Mouse (Mus musculus) CH12.LX (cell line): Measurements from ENCODE around the gene Slc5a10. TPM values are rescaled to one million over a fixed set of nuclear protein-coding genes. Genes with fewer than 3 reads are reported as not detected.
"Not testable (repeated sequence)": the region's sequence is repeated elsewhere in the genome, so short reads cannot be mapped to it uniquely, and the experiment has no call there.

ENCODE experiments used
- DNase-seq: peaks from one replicate; pipeline ENCODE4 v3.0.0-alpha.2; 2013; ENCODE audit errors: extremely low read depth
- H3K27ac ChIP-seq: 2 replicates; pipeline ENCODE4 v1.5.1; 2012; ENCODE audit warnings: low read depth, mild to moderate bottlenecking, control low read depth, moderate library complexity; ENCODE audit not compliant: insufficient read depth
- H3K27me3 ChIP-seq: replicated peaks from 2 replicates; pipeline ENCODE3; 2012; ENCODE audit warnings: inconsistent platforms
- H3K36me3 ChIP-seq, 2 experiments: replicated peaks in 1 of 2; 2 replicates each; pipeline versions ENCODE3 to v1.6.1; 2012; ENCODE audit warnings: inconsistent platforms in 1 of 2, low read length in 1 of 2, mild to moderate bottlenecking in 1 of 2, mixed read lengths in 1 of 2, moderate library complexity in 1 of 2; ENCODE audit not compliant: control insufficient read depth in 1 of 2, insufficient read depth in 1 of 2
- H3K4me1 ChIP-seq, 2 experiments: 2 replicates each; pipeline ENCODE4 v1.6.1; 2012; ENCODE audit warnings: inconsistent platforms in 1 of 2, moderate library complexity in 1 of 2; ENCODE audit not compliant: insufficient read depth in 2 of 2, control insufficient read depth in 1 of 2
- H3K4me2 ChIP-seq: 2 replicates; pipeline ENCODE4 v1.6.1; 2012; ENCODE audit warnings: low read depth, mild to moderate bottlenecking, control low read depth; ENCODE audit not compliant: poor library complexity, insufficient read depth, severe bottlenecking
- H3K4me3 ChIP-seq, 3 experiments: fragments of 150-350 bp in 1 of 3; sonication (generic) in 1 of 3; replicated peaks in 1 of 3; 2 replicates each; pipeline versions ENCODE3 to v1.5.1; 2011 to 2012; ENCODE audit warnings: low read depth in 2 of 3, low read length in 2 of 3, mild to moderate bottlenecking in 2 of 3, moderate library complexity in 2 of 3, control low read depth in 1 of 3, improper control_type of control experiment in 1 of 3, inconsistent platforms in 1 of 3, mixed read lengths in 1 of 3; ENCODE audit not compliant: poor library complexity in 1 of 3
- H3K79me2 ChIP-seq: replicated peaks from 2 replicates; pipeline ENCODE4 v1.6.1; 2012; ENCODE audit warnings: mild to moderate bottlenecking, moderate library complexity; ENCODE audit not compliant: control insufficient read depth, poor library complexity, insufficient read depth, severe bottlenecking; ENCODE audit errors: extremely low read depth
- H3K9ac ChIP-seq: 2 replicates; pipeline ENCODE4 v1.6.1; 2012; ENCODE audit warnings: low read depth, mild to moderate bottlenecking, control low read depth, moderate library complexity; ENCODE audit not compliant: insufficient read depth
- H3K9me3 ChIP-seq: replicated peaks from 2 replicates; pipeline ENCODE3; 2012; ENCODE audit warnings: low read length, inconsistent platforms, mixed read lengths
- CTCF ChIP-seq, 2 experiments: IDR thresholded peaks in 1 of 2; conservative IDR thresholded peaks in 1 of 2; 2 replicates each; pipeline ENCODE4 v1.5.1; 2011 to 2012; ENCODE audit warnings: low read depth in 2 of 2, low read length in 2 of 2, improper control_type of control experiment in 1 of 2, inconsistent platforms in 1 of 2, mild to moderate bottlenecking in 1 of 2, moderate library complexity in 1 of 2
- E2F4 ChIP-seq: IDR thresholded peaks from 2 replicates; pipeline ENCODE4 v1.6.1; 2011; ENCODE audit warnings: low read depth, low read length, improper control_type of control experiment; ENCODE audit not compliant: insufficient replicate concordance
- EP300 ChIP-seq: IDR thresholded peaks from 2 replicates; pipeline ENCODE4 v1.6.1; 2011; ENCODE audit warnings: low read length, improper control_type of control experiment
- ETS1 ChIP-seq: conservative IDR thresholded peaks from 2 replicates; pipeline ENCODE4 v1.6.1; 2012; ENCODE audit warnings: low read depth, mild to moderate bottlenecking, inconsistent platforms, low read length, improper control_type of control experiment, moderate library complexity
- IRF4 ChIP-seq: IDR thresholded peaks from 2 replicates; pipeline ENCODE4 v1.6.1; 2014; ENCODE audit warnings: low read depth, mild to moderate bottlenecking, inconsistent platforms, low read length, improper control_type of control experiment
- JUND ChIP-seq: conservative IDR thresholded peaks from 2 replicates; pipeline ENCODE4 v1.6.1; 2011; ENCODE audit warnings: low read depth, low read length, improper control_type of control experiment
- MAX ChIP-seq: IDR thresholded peaks from 2 replicates; pipeline ENCODE4 v1.6.1; 2011; ENCODE audit warnings: low read length, improper control_type of control experiment
- MEF2A ChIP-seq: IDR thresholded peaks from 2 replicates; pipeline ENCODE4 v1.6.1; 2014; ENCODE audit warnings: low read depth, mild to moderate bottlenecking, inconsistent platforms, low read length, improper control_type of control experiment, borderline replicate concordance
- MXI1 ChIP-seq: IDR thresholded peaks from 2 replicates; pipeline ENCODE4 v1.6.1; 2011; ENCODE audit warnings: mild to moderate bottlenecking, low read depth, low read length, improper control_type of control experiment
- MYC ChIP-seq: IDR thresholded peaks from 2 replicates; pipeline ENCODE4 v1.6.1; 2011; ENCODE audit warnings: low read depth, mild to moderate bottlenecking, improper control_type of control experiment, low read length
- NRF1 ChIP-seq: IDR thresholded peaks from 2 replicates; pipeline ENCODE4 v1.6.1; 2014; ENCODE audit warnings: low read depth, mild to moderate bottlenecking, inconsistent platforms, low read length, improper control_type of control experiment, moderate library complexity
- POLR2A ChIP-seq: IDR thresholded peaks from 2 replicates; pipeline ENCODE4 v1.6.1; 2011; ENCODE audit warnings: low read depth, mild to moderate bottlenecking, improper control_type of control experiment, low read length
- POLR2AphosphoS2 ChIP-seq: IDR thresholded peaks from 2 replicates; pipeline ENCODE4 v1.6.1; 2011; ENCODE audit warnings: low read depth, low read length, improper control_type of control experiment
- RAD21 ChIP-seq: IDR thresholded peaks from 2 replicates; pipeline ENCODE4 v1.6.1; 2011; ENCODE audit warnings: low read depth, mild to moderate bottlenecking, low read length, improper control_type of control experiment, moderate library complexity
- RCOR1 ChIP-seq: conservative IDR thresholded peaks from 2 replicates; pipeline ENCODE4 v1.6.1; 2012; ENCODE audit warnings: low read depth, mild to moderate bottlenecking, inconsistent platforms, low read length, improper control_type of control experiment
- SMC3 ChIP-seq: IDR thresholded peaks from 2 replicates; pipeline ENCODE4 v1.6.1; 2011; ENCODE audit warnings: low read depth, low read length, improper control_type of control experiment
- TBP ChIP-seq: conservative IDR thresholded peaks from 2 replicates; pipeline ENCODE4 v1.6.1; 2011; ENCODE audit warnings: low read depth, low read length, improper control_type of control experiment
- UBTF ChIP-seq: IDR thresholded peaks from 2 replicates; pipeline ENCODE4 v1.6.1; 2012; ENCODE audit warnings: low read depth, mild to moderate bottlenecking, inconsistent platforms, low read length, improper control_type of control experiment, moderate library complexity
- USF1 ChIP-seq: IDR thresholded peaks from 2 replicates; pipeline ENCODE4 v1.6.1; 2014; ENCODE audit warnings: low read depth, mild to moderate bottlenecking, inconsistent platforms, low read length, improper control_type of control experiment
- USF2 ChIP-seq: conservative IDR thresholded peaks from 2 replicates; pipeline ENCODE4 v1.6.1; 2011; ENCODE audit warnings: low read depth, low read length, improper control_type of control experiment
- ZMIZ1 ChIP-seq: IDR thresholded peaks from 2 replicates; pipeline ENCODE4 v1.6.1; 2012; ENCODE audit warnings: low read depth, mild to moderate bottlenecking, inconsistent platforms, low read length, improper control_type of control experiment
- dilution Hi-C: fragments of 300-500 bp; cut with MboI; formaldehyde crosslinking; loops from 2 replicates; pipeline ENCODE4 v1.14.3; 2020; ENCODE audit warnings: low sequenced_read_pairs; ENCODE audit not compliant: extremely low pct_unique_long_range_greater_than_20kb, extremely low pct_ligation_motif_present
- in situ Hi-C: fragments of 300-500 bp; cut with MboI; formaldehyde crosslinking; loops from 3 replicates; pipeline ENCODE4 v1.14.3; 2019; ENCODE audit warnings: low sequenced_read_pairs, low pct_ligation_motif_present, low pct_unique_long_range_greater_than_20kb, mixed read lengths
- polyA plus RNA-seq: library from polyadenylated mRNA; unstranded; fragments of >175 nt; gene quantifications from 2 replicates; pipeline ENCODE4 v1.2.1, GENCODE M21; 2012; ENCODE audit warnings: low read depth; ENCODE audit not compliant: insufficient read length
- total RNA-seq, 2 experiments: library from RNA; depleted of rRNA; stranded (reverse); fragments of 300-350 nt in 1 of 2; fragments of >200 nt in 1 of 2; gene quantifications; 2 replicates each; pipeline ENCODE4 v1.2.3; 2012 to 2014

Slc5a10 gene
- total and polyA plus RNA-seq, 3 experiments, result 0.70 to 1.6 (median 1.4) TPM

- peak; percentile 61 for TF ChIP-seq IRF4
- peak; percentile 89 for TF ChIP-seq MAX
- TF ChIP-seq RAD21, result no peak
- peak; percentile 57 for TF ChIP-seq MYC
- TF ChIP-seq TBP, result no peak; the same call in 1 of the 2 replicates
- no peak for TF ChIP-seq CTCF (conservative IDR thresholded peaks at IDR 0.05 in 1 of 2, IDR thresholded peaks at IDR 0.05 in 1 of 2; ENCODE audit: low read depth in 2 of 2, low read length in 2 of 2)
- peak; percentile 31; the same call in 1 of the 2 replicates for TF ChIP-seq USF1
- TF ChIP-seq JUND, result 0 out of 2 replicates have a peak, but pooled peaks have one; percentile 16
- peak; percentile 61; the same call in 1 of the 2 replicates for TF ChIP-seq POLR2AphosphoS2
- TF ChIP-seq NRF1, result no peak
- 0 out of 2 replicates have a peak, but pooled peaks have one; percentile 58 for TF ChIP-seq ZMIZ1
- TF ChIP-seq EP300, result peak; percentile 31; the same call in 1 of the 2 replicates
- TF ChIP-seq ETS1, result peak; percentile 66
- TF ChIP-seq, all 38 proteins: peak for 22
These were observed 81.7 kb downstream of the Slc5a10 start (continued) for GRCm38 (mm10) chr11:61638764-61639536.

GRCm38 (mm10) chr11:61637856-61638255, 82.8 kb downstream of the Slc5a10 start:
- peaks cover 8% of the 10 kb centered on the region for H3K9me3 ChIP-seq
- H3K4me3 ChIP-seq, result no peak overlapping the region
- peaks cover 33 to 60% of the 10 kb centered on the region in 2 experiments for H3K4me1 ChIP-seq
- H3K4me2 ChIP-seq, result no peak overlapping the region
- H3K9ac ChIP-seq, result no peak overlapping the region
- H3K36me3 ChIP-seq, result no peaks in the 10 kb centered on the region
- dilution Hi-C loops, result no loop called here
- TF ChIP-seq USF2 (no peak), RCOR1 (no peak), E2F4 (no peak), IRF4 (no peak), MEF2A (no peak)
- no peaks in the 10 kb centered on the region for H3K79me2 ChIP-seq
- H3K27ac ChIP-seq, result no peak overlapping the region
- H3K27me3 ChIP-seq, result no peaks in the 10 kb centered on the region
- in situ Hi-C loops, result no loop called here
- no peak for DNase-seq

GRCm38 (mm10) chr11:61637413-61637812, 83.2 kb downstream of the Slc5a10 start:
- Histone ChIP-seq H3K27me3 (no peaks in the 10 kb centered on the region), H3K27ac (no peak overlapping the region)
- in situ Hi-C loops, result no loop called here
- no peak for TF ChIP-seq UBTF
- peak; percentile 5; the same call in 1 of the 2 replicates for TF ChIP-seq RAD21
- TF ChIP-seq USF2, result no peak
- TF ChIP-seq SMC3, result peak; percentile 40; the same call in 1 of the 2 replicates
- TF ChIP-seq POLR2A, result no peak
- peak in 1 of 2 experiments; percentile 50; a peak in 2 of 4 replicates for TF ChIP-seq CTCF (conservative IDR thresholded peaks at IDR 0.05 in 1 of 2, IDR thresholded peaks at IDR 0.05 in 1 of 2; ENCODE audit: low read depth in 2 of 2, low read length in 2 of 2)
- TF ChIP-seq IRF4, result no peak
- no peak for TF ChIP-seq MXI1
- TF ChIP-seq, all 38 proteins: peak for 3
- Histone ChIP-seq H3K9ac (no peak overlapping the region), H3K4me3 (no peak overlapping the region), H3K4me1 (peaks cover 29 to 56% of the 10 kb centered on the region in 2 experiments), H3K4me2 (no peak overlapping the region), H3K36me3 (no peaks in the 10 kb centered on the region), H3K79me2 (no peaks in the 10 kb centered on the region), H3K9me3 (peaks cover 9% of the 10 kb centered on the region)
- DNase-seq, result no peak
- dilution Hi-C loops, result no loop called here

GRCm38 (mm10) chr11:61636309-61636708, 84.3 kb downstream of the Slc5a10 start:
- H3K27me3 ChIP-seq, H3K36me3 ChIP-seq, H3K27ac ChIP-seq, H3K4me3 ChIP-seq, in situ Hi-C loops, H3K4me2 ChIP-seq, DNase-seq, dilution Hi-C loops, H3K9ac ChIP-seq, H3K79me2 ChIP-seq: not testable (repeated sequence)
- H3K9me3 ChIP-seq, result peaks cover 16% of the 10 kb centered on the region
- H3K4me1 ChIP-seq, result peaks cover 23 to 45% of the 10 kb centered on the region in 2 experiments
